ENCODE assay signal across 17 mouse cellular contexts in genomic region chr4:53297975-53298374, GRCm38 (mm10).
"Had no signal": no experiment of that assay in that cellular context is flagged by ENCODE, and none has a peak within 500 bp of the region (broad histone marks: within the 10 kb centered on the region; RNA-seq: fewer than 3 reads in every experiment).

No protein-coding gene starts in this region.

- H3K9me3 ChIP-seq: liver, embryonic 12.5 days; midbrain, embryonic 12.5 days; midbrain, embryonic 15.5 days; neural tube, embryonic 13.5 days; neural tube, embryonic 15.5 days had no signal

- H3K4me1 ChIP-seq: liver, embryonic 12.5 days; midbrain, embryonic 10.5 days; midbrain, embryonic 12.5 days; midbrain, embryonic 15.5 days; neural tube, embryonic 13.5 days had no signal

- H3K27ac ChIP-seq: liver, embryonic 12.5 days; liver, embryonic 14.5 days; midbrain, embryonic 10.5 days; midbrain, embryonic 12.5 days; midbrain, embryonic 15.5 days; neural tube, embryonic 15.5 days had no signal

- DNase-seq: lung, postnatal 10 days; retina, postnatal 1 day; right cerebral cortex, adult 18-20 months; right cerebral cortex, postnatal 25 days; right cerebral cortex, postnatal 4 days; spleen, adult 18-20 months; thymus, adult 18-20 months; thymus, postnatal 14 days; thymus, postnatal 36 days had no signal

- ATAC-seq: liver, embryonic 12.5 days; midbrain, embryonic 15.5 days had no signal

- H3K9ac ChIP-seq: liver, embryonic 12.5 days; liver, embryonic 14.5 days; midbrain, embryonic 12.5 days; midbrain, embryonic 15.5 days; neural tube, embryonic 13.5 days; neural tube, embryonic 15.5 days had no signal

- H3K36me3 ChIP-seq: liver, embryonic 12.5 days; midbrain, embryonic 10.5 days; midbrain, embryonic 12.5 days; midbrain, embryonic 15.5 days; neural tube, embryonic 13.5 days; neural tube, embryonic 15.5 days had no signal

- H3K4me2 ChIP-seq: liver, embryonic 12.5 days; midbrain, embryonic 12.5 days; midbrain, embryonic 15.5 days; neural tube, embryonic 13.5 days; neural tube, embryonic 15.5 days had no signal

- H3K27me3 ChIP-seq: liver, embryonic 12.5 days; midbrain, embryonic 12.5 days; midbrain, embryonic 15.5 days; neural tube, embryonic 13.5 days; neural tube, embryonic 15.5 days had no signal

- H3K4me3 ChIP-seq: liver, embryonic 12.5 days; midbrain, embryonic 10.5 days; midbrain, embryonic 12.5 days; midbrain, embryonic 15.5 days; myocyte; neural tube, embryonic 13.5 days; neural tube, embryonic 15.5 days had no signal
